Mouse (Mus musculus): ENCODE data around the gene Plpp2.
A peak's percentile ranks its signal among the peaks of the same experiment; 100 is the strongest.

Plpp2 gene

GRCm38 (mm10) chr10:79548971-79549723 is 15.6 kb upstream of the Plpp2 start:
- no peak for DNase-seq

DNA sequence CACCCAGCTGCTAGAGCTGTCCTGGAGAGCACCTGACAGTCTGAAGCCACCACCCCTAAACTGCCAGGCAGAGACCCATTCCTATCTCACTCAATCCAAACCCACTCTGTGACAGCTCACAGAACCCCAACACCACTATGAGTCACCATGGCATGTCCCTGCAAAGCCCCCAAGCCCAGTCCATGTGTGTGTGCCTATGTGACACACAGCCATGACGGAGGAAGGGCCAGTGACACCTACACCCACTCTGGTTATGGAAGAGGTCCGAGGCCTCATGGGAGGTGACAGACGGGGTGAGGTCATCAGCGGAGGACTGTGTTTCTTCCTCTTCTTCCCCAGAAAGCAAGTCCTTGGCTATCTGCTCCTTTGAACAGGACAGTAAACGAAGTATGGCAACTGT is 14.9 kb upstream of the Plpp2 start:
- DNase-seq = no peak

DNA sequence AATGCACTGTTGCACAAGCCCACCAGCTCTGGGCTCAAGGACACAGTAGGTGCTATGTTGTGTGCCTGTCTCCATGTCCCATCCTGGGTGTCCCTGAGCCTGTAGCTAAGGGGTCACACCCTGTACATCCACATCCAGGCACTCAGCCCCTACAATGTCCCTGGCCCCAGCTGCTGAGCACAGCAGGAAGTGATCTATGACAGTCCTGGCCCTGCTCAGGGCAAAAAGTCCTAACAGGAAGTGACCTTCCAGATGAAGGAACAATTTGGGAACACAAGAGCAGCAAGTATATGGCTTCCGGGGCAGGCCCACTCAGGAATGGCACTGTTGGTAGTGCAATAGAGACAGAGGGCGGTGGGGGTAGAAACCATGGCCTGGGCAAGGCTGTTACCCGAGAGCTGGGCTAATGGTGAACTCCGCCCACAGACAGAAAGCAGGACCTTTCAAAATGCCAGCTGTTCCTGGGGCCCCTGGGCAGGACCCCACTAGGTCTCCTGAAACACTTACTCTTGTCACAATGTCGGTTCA is 13.6 kb upstream of the Plpp2 start:
- peak in 1 of 2 experiments; percentile 20 for DNase-seq

DNA sequence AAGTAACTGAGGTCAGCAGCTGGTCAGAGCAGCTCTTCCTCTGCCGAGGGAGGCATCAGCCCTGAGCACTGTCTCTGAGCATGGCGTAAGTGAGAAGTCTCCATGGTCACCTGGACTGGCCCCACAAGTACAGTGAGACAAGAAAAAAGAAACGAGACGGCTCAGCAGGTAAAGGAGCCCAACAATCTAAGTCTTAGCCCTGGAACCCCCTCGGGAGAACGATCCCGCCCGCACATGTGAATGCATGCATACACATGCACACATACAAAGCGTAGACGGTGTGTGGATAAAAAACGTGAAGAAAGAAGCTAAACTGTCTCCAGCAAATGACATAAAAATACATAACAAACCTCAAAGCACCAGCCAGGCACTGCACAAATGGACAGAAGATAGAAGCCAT is 12.9 kb upstream of the Plpp2 start:
- no peak for DNase-seq

GRCm38 (mm10) chr10:79545891-79546290 is 12.3 kb upstream of the Plpp2 start:
- DNase-seq = no peak

DNA sequence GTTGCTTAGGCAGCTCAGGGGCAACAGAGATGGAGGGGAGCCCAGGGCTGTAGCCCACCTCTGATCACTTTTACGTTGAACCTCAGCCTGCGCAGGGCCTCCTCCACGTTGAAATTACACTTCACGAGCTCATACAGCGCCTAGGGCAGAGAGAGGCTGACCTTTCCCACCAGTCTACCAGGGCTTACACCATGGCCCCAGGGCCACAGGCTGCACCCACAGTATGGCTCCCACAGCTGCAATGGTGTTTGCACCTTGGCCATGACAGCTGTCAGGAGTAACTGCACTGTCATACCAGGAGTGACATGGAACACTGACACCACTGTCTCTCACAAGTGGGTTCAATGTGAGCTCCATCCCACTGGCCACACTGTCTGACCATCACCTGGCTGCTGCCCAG is 11.0 kb upstream of the Plpp2 start:
- DNase-seq = no peak

GRCm38 (mm10) chr10:79543884-79544597 is 10.4 kb upstream of the Plpp2 start:
- DNase-seq = peak in 1 of 2 experiments; percentile 28

GRCm38 (mm10) chr10:79542171-79542570 is 8.6 kb upstream of the Plpp2 start:
- DNase-seq = peak in 1 of 2 experiments; percentile 64

DNA sequence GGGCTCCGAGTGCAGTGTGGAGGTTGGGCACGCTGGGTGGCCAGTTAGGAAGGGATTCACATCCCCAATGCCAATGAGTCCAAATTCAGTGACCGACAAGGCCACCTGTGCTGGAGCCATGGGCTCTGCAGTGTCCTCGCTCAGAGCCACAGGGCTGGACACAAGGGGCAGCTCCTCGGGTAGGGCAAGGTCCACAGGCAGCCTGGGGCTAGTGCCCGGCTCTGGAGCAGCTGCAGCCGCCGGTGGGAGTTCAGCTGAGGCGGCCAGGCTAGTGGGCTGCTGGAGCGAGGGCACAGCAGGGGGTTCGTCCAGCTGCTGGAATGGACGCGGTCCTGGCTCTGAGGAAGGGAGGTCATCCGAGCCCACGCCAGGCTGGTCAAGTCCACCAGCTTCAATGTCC is 7.9 kb upstream of the Plpp2 start:
- DNase-seq = peak; percentile 58 to 70

DNA sequence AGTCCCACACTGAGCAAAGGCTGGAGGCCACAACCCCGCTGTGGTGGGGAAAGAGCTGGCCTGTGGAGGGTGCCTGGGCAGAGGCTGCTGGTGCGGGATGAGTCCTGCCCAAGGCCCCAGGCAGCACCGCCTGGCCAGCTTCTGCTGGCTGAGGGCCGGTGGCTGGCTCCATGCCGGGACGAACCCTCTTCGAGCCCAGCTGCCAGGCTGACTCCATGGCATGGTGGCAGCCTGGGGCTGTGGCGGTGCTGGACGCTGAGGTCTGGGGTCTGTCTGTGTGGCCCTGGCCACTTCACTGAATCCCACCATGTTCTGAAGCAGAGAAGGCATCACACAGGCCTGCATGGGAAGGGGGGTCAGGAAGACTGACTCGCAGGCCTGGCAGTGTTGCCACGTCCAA is 7.2 kb upstream of the Plpp2 start:
- DNase-seq = peak in 1 of 2 experiments; percentile 7

DNA sequence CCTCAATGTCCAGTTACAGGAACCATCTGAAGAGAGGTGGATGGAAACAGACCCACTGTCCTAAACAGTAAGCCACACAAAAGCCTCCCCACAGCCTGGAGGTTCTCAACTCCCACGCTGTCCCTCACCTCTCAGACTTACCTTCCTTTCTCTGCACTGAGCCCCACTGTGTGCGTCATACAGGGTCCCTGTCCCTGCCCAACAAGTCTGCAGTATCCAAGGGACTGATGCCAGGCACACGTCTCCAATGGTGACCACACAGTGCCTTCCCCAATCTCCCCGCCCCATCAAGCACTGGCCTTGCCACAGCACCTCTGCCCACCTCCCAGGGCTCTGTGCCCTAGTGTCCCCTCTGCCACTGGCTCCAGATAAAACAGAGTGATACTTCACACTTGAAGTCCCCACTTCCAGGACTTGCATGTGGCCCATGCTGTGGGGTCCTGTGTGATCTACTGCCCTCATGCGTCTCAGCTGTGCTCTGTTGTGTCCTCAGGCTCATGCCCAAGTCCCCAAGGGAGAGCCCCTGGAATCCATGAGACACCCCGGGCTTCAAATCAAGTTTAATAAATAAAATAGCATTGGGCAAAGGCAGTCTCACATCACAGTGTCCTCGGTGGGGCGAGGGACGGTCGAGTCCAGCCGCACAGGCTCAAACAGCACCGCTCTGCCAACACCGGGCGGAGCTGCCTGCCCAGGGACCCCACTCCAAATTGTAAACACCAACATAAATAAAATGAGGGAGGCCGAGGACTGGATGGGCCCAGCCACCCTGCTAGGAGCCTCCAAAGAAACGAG is 6.3 kb upstream of the Plpp2 start:
- no peak for DNase-seq

DNA sequence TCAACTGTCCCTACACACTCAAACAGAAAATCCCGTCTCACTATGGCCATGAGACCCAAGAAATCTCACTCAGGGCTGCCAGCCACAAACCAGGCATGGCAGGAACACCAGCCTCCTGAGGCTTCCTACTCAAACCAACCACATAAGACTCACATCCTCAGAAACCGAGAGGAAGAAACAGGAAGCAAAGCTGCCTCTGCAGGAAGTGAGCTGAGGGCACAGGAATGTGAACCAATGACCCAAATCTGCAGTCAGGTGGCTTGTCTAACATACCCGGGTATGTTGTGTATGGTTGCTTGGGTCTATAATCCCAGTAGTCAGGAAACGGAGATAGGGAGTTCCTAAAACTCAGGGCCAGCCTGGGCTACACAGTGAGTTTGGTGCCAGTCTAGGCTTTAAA is 5.3 kb upstream of the Plpp2 start:
- DNase-seq = no peak

GRCm38 (mm10) chr10:79538323-79538722 is 4.7 kb upstream of the Plpp2 start:
- no peak for DNase-seq

- DNase-seq = no peak
Observed at GRCm38 (mm10) chr10:79537781-79538180, 4.2 kb upstream of the Plpp2 start.

DNA sequence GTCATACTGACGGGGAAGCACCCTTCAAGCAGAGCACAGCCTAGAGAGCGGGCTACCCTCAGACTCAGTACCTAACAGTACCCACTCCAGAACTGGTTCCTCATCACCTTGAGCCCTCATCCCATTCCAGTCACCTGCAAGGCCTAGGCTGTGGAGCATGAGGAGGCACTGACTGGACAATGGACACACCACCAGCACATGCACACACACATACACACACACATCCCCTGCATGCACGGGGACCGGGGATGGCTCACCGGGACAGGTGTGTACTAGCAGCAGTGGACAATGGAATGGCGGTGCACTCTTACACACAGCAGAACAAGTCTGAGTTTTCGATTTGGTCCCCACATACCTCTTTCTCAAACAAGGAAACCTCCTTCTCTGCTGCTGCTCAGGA is 3.7 kb upstream of the Plpp2 start:
- DNase-seq = no peak

DNA sequence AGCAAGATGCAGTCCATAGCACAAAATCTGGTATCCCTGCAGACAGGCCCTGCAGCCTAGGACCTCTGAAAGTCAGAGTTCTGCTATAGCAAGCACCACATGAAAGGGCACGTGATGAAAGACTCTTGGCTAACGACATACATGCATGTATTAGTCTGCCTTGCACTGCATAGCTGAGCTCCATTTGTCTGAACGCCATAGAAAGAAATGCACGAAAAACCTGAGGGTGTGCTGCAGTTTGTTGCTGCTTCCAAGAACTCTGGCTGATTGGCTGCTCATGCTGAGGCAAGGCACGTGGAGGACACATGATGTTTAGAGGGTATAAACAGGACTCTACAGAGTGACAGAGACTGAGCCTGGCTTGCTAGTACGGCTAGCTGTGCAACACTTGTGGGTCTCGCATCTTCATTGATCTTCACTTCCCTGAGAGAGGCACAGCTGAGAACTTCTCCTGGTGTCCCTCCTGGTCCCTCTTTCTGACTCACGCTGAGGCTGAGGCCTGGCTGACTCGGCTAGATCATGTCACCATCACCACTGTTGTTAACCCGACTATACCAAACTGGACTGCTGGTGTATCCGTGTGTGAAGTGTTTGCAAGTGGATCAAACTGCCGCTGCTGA is 3.0 kb upstream of the Plpp2 start:
- no peak for DNase-seq

DNA sequence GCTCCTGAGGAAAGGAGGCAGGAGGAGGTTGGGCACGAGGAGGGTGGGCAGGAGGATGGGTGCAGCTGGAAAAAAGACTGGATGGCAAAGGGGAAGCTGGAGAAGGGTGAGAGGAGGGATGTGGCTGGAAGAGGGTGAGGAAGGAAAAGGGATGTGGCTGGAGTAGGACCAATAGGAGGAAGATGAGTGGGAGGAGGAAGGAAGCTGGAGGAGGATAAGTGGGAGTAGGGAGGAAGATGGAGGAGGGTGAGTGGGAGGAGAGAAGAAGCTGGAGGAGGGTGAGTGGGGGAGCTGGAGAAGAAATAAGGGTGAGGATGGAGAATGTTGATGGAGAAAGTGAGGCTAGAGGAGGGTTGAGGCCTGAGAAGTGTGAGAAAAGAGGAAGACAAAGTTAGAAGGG is 1.8 kb upstream of the Plpp2 start:
- DNase-seq = no peak

GRCm38 (mm10) chr10:79534426-79534825 is 830 bp upstream of the Plpp2 start:
- no peak for DNase-seq

DNA sequence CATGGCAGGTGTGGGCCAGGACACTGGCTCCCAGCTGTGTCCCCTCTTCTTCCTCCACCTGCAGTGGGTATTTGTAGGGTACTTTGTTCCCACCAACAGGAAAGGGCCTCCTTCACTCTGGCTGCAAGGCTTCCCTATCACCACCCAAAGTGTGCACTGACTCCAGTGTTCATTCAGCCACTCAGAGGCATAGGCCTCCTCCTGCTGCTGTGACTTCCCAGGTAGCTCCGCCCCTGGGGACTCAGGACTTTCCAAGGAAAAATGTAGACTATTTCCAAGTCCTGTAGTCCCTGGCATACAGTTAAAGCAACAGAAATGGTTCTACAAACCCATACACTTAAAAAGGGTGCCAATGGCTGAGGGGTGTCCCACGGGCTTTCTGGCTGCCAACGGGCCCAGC is 918 bp downstream of the Plpp2 start:
- DNase-seq = peak in 1 of 2 experiments; percentile 45

GRCm38 (mm10) chr10:79531593-79531992 is 2.0 kb downstream of the Plpp2 start:
- DNase-seq = no peak

DNA sequence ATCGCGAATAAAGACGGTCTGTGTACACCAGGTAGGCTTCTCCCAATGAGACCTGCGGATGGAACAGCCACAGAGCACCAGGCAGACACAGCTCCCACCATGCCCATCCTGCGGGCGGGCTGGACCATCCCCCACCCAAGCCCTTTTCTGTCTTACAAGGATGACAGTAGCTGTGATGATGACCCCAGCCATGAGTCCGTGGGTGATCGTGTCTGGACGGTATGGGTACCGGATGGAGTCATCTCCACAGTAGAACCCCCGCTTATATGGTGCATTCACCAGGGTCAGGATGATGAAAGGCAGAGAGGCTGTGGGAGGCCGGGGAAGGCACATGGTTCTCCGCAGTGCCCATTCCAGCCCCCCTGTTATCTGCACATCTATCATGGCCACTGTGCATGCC is 2.9 kb downstream of the Plpp2 start:
- no peak for DNase-seq

- no peak for DNase-seq
Observed at GRCm38 (mm10) chr10:79530241-79530640, 3.4 kb downstream of the Plpp2 start.

- DNase-seq = no peak
Observed at GRCm38 (mm10) chr10:79528081-79528480, 5.5 kb downstream of the Plpp2 start.
